9 mouse cellular contexts compared by ENCODE assay signal in genomic region chr4:12230731-12231130, GRCm38 (mm10). TPM values are rescaled to one million over a fixed set of nuclear protein-coding genes. Genes with fewer than 3 reads are reported as not detected.
A peak's percentile ranks its signal among the peaks of the same experiment; 100 is the strongest.
DNase-seq lines count a peak whose midpoint lies in the region; ATAC-seq and TF ChIP-seq lines count a peak whose summit lies in the region.
"Had no signal": no experiment of that assay in that cellular context is flagged by ENCODE, and none has a peak within 500 bp of the region (broad histone marks: within the 10 kb centered on the region; RNA-seq: fewer than 3 reads in every experiment).

No protein-coding gene starts in this region.

- peak; percentile 8 for DNase-seq in adrenal gland, postnatal 14 days
- no peak for DNase-seq in adrenal gland, adult 18-20 months (ENCODE audit: low spot score in 2 of 2)
- DNase-seq in heart, postnatal 4 days = peak; percentile 24
- DNase-seq in heart, postnatal 36 days = no peak
- peak; percentile 82 for DNase-seq in lung, embryonic 14.5 days
- DNase-seq in lung, adult 18-20 months = no peak
- peak; percentile 73 for DNase-seq in brain, embryonic 14.5 days (ENCODE audit: low read depth)
- DNase-seq in ovary, postnatal 10 days (ENCODE audit: low spot score) = no peak

- ATAC-seq in lung, embryonic 14.5 days (ENCODE audit: insufficient read depth) = no peak
- ATAC-seq: liver, embryonic 12.5 days had no signal

- no peak overlapping the region for H3K4me2 ChIP-seq in lung, embryonic 14.5 days
- H3K4me2 ChIP-seq: liver, embryonic 12.5 days had no signal

- no peaks in the 10 kb centered on the region for H3K27me3 ChIP-seq in lung, embryonic 14.5 days (ENCODE audit: insufficient read depth, low read length)
- H3K27me3 ChIP-seq: liver, embryonic 12.5 days had no signal

- WGBS in lung, embryonic 14.5 days = 57% methylated on average over 1 of the region's 1 CpGs

- peak; percentile 32; the same call in 1 of the 2 replicates for TF ChIP-seq CTCF in lung, embryonic 14.5 days (IDR thresholded peaks at IDR 0.05; ENCODE audit: low read depth)
- no peak for TF ChIP-seq CTCF in brain, embryonic 14.5 days (IDR thresholded peaks at IDR 0.05; ENCODE audit: borderline replicate concordance, extremely low read depth, insufficient read depth, insufficient read length)

- no peak for TF ChIP-seq POLR2A in brain, embryonic 14.5 days (IDR thresholded peaks at IDR 0.05; ENCODE audit: borderline replicate concordance, extremely low read depth, insufficient read depth, insufficient read length, poor library complexity, severe bottlenecking)

- no peaks in the 10 kb centered on the region for H3K4me1 ChIP-seq in lung, embryonic 14.5 days (ENCODE audit: insufficient read depth)
- H3K4me1 ChIP-seq: liver, embryonic 12.5 days had no signal

- no peak overlapping the region for H3K4me3 ChIP-seq in lung, embryonic 14.5 days (ENCODE audit: low read depth, low read length)
- H3K4me3 ChIP-seq: liver, embryonic 12.5 days had no signal

- H3K36me3 ChIP-seq in lung, embryonic 14.5 days (ENCODE audit: insufficient read depth) = no peaks in the 10 kb centered on the region
- H3K36me3 ChIP-seq: liver, embryonic 12.5 days had no signal

- no peak overlapping the region for H3K27ac ChIP-seq in lung, embryonic 14.5 days (ENCODE audit: low read depth)
- H3K27ac ChIP-seq: liver, embryonic 12.5 days had no signal

- H3K9ac ChIP-seq in lung, embryonic 14.5 days = no peak overlapping the region
- H3K9ac ChIP-seq: liver, embryonic 12.5 days had no signal

- H3K9me3 ChIP-seq in lung, embryonic 14.5 days (ENCODE audit: low read depth, low read length) = no peaks in the 10 kb centered on the region
- H3K9me3 ChIP-seq: liver, embryonic 12.5 days had no signal

- intact Hi-C loops in heart, postnatal 36 days (cut with DNase I) = no loop called here

RNA-seq across cellular contexts. Expression of gene Fam92a, which starts 58.9 kb away (rescaled TPM):
- 34.2 and 36.1 TPM in 2 replicates for total RNA-seq in adrenal gland, postnatal 14 days (2021)
- 10 to 100 TPM; 24.4 to 27.9 TPM for total RNA-seq in adrenal gland, adult 18-20 months (2021)
- 10 to 100 TPM; 47.6 to 47.8 TPM for total RNA-seq in heart, postnatal 4 days (2021)
- total RNA-seq in heart, postnatal 36 days (2021) = 10 to 100 TPM; 20.1 to 22.7 TPM
- polyA plus RNA-seq in lung, embryonic 14.5 days (2014; fragmentation: Nextera tagmentation; extraction: Ambion mirVana) = 97.3 and 102 TPM in 2 replicates
- polyA plus RNA-seq in brain, embryonic 14.5 days (2012; rRNA removed) = 49.5 and 52.3 TPM in 2 replicates

Comparison
In these comparisons a context has a peak if more than half of its experiments do, and no peak if none do; other contexts are left out.
1. DNase-seq: peak in adrenal gland, postnatal 14 days (single experiment), heart, postnatal 4 days (single experiment), lung, embryonic 14.5 days (single experiment) and brain, embryonic 14.5 days (single experiment); none in adrenal gland, adult 18-20 months (0 of 2), heart, postnatal 36 days (0 of 2), lung, adult 18-20 months (0 of 2) and ovary, postnatal 10 days (single experiment).